Mouse (Mus musculus): ENCODE data around the gene Xylt1.

Xylt1 gene

GRCm38 (mm10) chr7:117564627-117565026 is 183.8 kb downstream of the Xylt1 start:
- no peak for DNase-seq (ENCODE audit: low spot score)

GRCm38 (mm10) chr7:117566115-117566514 is 185.3 kb downstream of the Xylt1 start:
- DNase-seq (ENCODE audit: low spot score) = no peak

- no peak for DNase-seq (ENCODE audit: low spot score)
Observed at GRCm38 (mm10) chr7:117566833-117567232, 186.1 kb downstream of the Xylt1 start.

- DNase-seq (ENCODE audit: low spot score) = no peak
Observed at GRCm38 (mm10) chr7:117567252-117567651, 186.5 kb downstream of the Xylt1 start.

- no peak for DNase-seq (ENCODE audit: low spot score)
Observed at GRCm38 (mm10) chr7:117567653-117568340, 187.0 kb downstream of the Xylt1 start.

- no peak for DNase-seq (ENCODE audit: low spot score)
Observed at GRCm38 (mm10) chr7:117571131-117571530, 190.4 kb downstream of the Xylt1 start.

- DNase-seq (ENCODE audit: low spot score) = no peak
Observed at GRCm38 (mm10) chr7:117571713-117572112, 190.9 kb downstream of the Xylt1 start.

GRCm38 (mm10) chr7:117573170-117573569 is 192.4 kb downstream of the Xylt1 start:
- no peak for DNase-seq (ENCODE audit: low spot score)

- no peak for DNase-seq (ENCODE audit: low spot score)
Observed at GRCm38 (mm10) chr7:117575417-117575816, 194.6 kb downstream of the Xylt1 start.

- DNase-seq (ENCODE audit: low spot score) = no peak
Observed at GRCm38 (mm10) chr7:117577035-117577434, 196.3 kb downstream of the Xylt1 start.

- no peak for DNase-seq (ENCODE audit: low spot score)
Observed at GRCm38 (mm10) chr7:117585164-117585563, 204.4 kb downstream of the Xylt1 start.

GRCm38 (mm10) chr7:117586811-117587210 is 206.0 kb downstream of the Xylt1 start:
- DNase-seq (ENCODE audit: low spot score) = no peak

GRCm38 (mm10) chr7:117587234-117587929 is 206.6 kb downstream of the Xylt1 start:
- no peak for DNase-seq (ENCODE audit: low spot score)

GRCm38 (mm10) chr7:117588426-117588825 is 207.6 kb downstream of the Xylt1 start:
- DNase-seq (ENCODE audit: low spot score) = no peak

GRCm38 (mm10) chr7:117589359-117589758 is 208.6 kb downstream of the Xylt1 start:
- DNase-seq (ENCODE audit: low spot score) = no peak

GRCm38 (mm10) chr7:117589820-117590219 is 209.0 kb downstream of the Xylt1 start:
- DNase-seq (ENCODE audit: low spot score) = no peak

GRCm38 (mm10) chr7:117594191-117594590 is 213.4 kb downstream of the Xylt1 start:
- no peak for DNase-seq (ENCODE audit: low spot score)

- DNase-seq (ENCODE audit: low spot score) = no peak
Observed at GRCm38 (mm10) chr7:117595029-117595695, 214.4 kb downstream of the Xylt1 start.

- DNase-seq (ENCODE audit: low spot score) = no peak
Observed at GRCm38 (mm10) chr7:117600443-117600842, 219.7 kb downstream of the Xylt1 start.

GRCm38 (mm10) chr7:117610439-117610838 is 229.7 kb downstream of the Xylt1 start:
- DNase-seq (ENCODE audit: low spot score) = no peak

- DNase-seq (ENCODE audit: low spot score) = peak; percentile 36
Observed at GRCm38 (mm10) chr7:117612788-117613473, 232.2 kb downstream of the Xylt1 start.

- no peak for DNase-seq (ENCODE audit: low spot score)
Observed at GRCm38 (mm10) chr7:117613796-117614195, 233.0 kb downstream of the Xylt1 start.
